Mouse (Mus musculus) kidney, embryonic 14.5 days (tissue): ENCODE measurements around the gene Olfr414. TPM values are rescaled to one million over a fixed set of nuclear protein-coding genes. Genes with fewer than 3 reads are reported as not detected.

Experiments
- ATAC-seq: fragments of 200-750 bp; cut with Nextera tagmentation; 2 replicates; pipeline ENCODE4 v1.8.0; 2017; ENCODE audit warnings: moderate number of reproducible peaks, mild to moderate bottlenecking, moderate TSS enrichment, moderate library complexity; ENCODE audit not compliant: low FRiP score, low TSS enrichment
- H3K27ac ChIP-seq: fragments of 300-500 bp; sonication (generic); 2 replicates; pipeline ENCODE4 v1.5.1; 2014; ENCODE audit warnings: low read depth, mild to moderate bottlenecking, low read length, moderate library complexity, mixed read lengths
- H3K27me3 ChIP-seq: fragments of 300-500 bp; sonication (generic); 2 replicates; pipeline ENCODE4 v1.6.1; 2014; ENCODE audit warnings: mild to moderate bottlenecking, low read length; ENCODE audit not compliant: control insufficient read depth, insufficient read depth
- H3K36me3 ChIP-seq: fragments of 300-500 bp; sonication (generic); 2 replicates; pipeline ENCODE4 v1.6.1; 2014; ENCODE audit warnings: low read length, mixed read lengths; ENCODE audit not compliant: control insufficient read depth, insufficient read depth
- H3K4me1 ChIP-seq: fragments of 300-500 bp; sonication (generic); 2 replicates; pipeline ENCODE4 v1.6.1; 2014; ENCODE audit warnings: low read length, mixed read lengths; ENCODE audit not compliant: control insufficient read depth, insufficient read depth
- H3K4me2 ChIP-seq: fragments of 300-500 bp; sonication (generic); replicated peaks from 2 replicates; pipeline ENCODE4 v1.6.1; 2014; ENCODE audit warnings: low read depth, mild to moderate bottlenecking, low read length
- H3K4me3 ChIP-seq: fragments of 300-500 bp; sonication (generic); 2 replicates; pipeline ENCODE4 v1.5.1; 2014; ENCODE audit warnings: mild to moderate bottlenecking, low read length
- H3K9ac ChIP-seq: fragments of 300-500 bp; sonication (generic); 2 replicates; pipeline ENCODE4 v1.6.1; 2014; ENCODE audit warnings: low read depth, mild to moderate bottlenecking, low read length, moderate library complexity
- H3K9me3 ChIP-seq: fragments of 300-500 bp; sonication (generic); 2 replicates; pipeline ENCODE4 v1.6.1; 2016; ENCODE audit warnings: low read length; ENCODE audit not compliant: control insufficient read depth
- WGBS: fragments of 180-500 bp; shearing (Covaris S2); extraction: QIAGEN DNeasy Blood & Tissue Kit; methylation state at CpG from one replicate; pipeline ENCODE4 v1.1.7; 2014; 5-methylcytosine and 5-hydroxymethylcytosine counted together
- polyA plus RNA-seq: library from polyadenylated mRNA; unstranded; fragments of >200 nt; fragmentation: Nextera tagmentation; extraction: Ambion mirVana; gene quantifications from 2 replicates; pipeline ENCODE4 v1.2.1, GENCODE M21; 2014

Gene Olfr414
- not detected in 2 replicates for polyA plus RNA-seq

- H3K4me2 ChIP-seq = no peak within 1 kb of the TSS
- H3K4me1 ChIP-seq = no peaks in the 10 kb centered on the region
- H3K9me3 ChIP-seq = no peaks in the 10 kb centered on the region
- H3K9ac ChIP-seq = no peak within 1 kb of the TSS
- H3K27me3 ChIP-seq = no peaks in the 10 kb centered on the region
- ATAC-seq = no peak
- no peak within 1 kb of the TSS for H3K27ac ChIP-seq
- no peak within 1 kb of the TSS for H3K4me3 ChIP-seq
- H3K36me3 ChIP-seq = no peaks in the 10 kb centered on the region
- 81% methylated on average over 1 of the region's 1 CpGs for WGBS
Measured at GRCm38 (mm10) chr1:174423764-174424163, at the start of gene Olfr414. Gene Olfr414, plus strand, starts transcription at chr1:174424064.

- Histone ChIP-seq H3K4me2 (no peak within 1 kb of the TSS), H3K9ac (no peak within 1 kb of the TSS), H3K36me3 (no peaks in the 10 kb centered on the region), H3K9me3 (no peaks in the 10 kb centered on the region), H3K27me3 (no peaks in the 10 kb centered on the region), H3K4me3 (no peak within 1 kb of the TSS), H3K4me1 (no peaks in the 10 kb centered on the region), H3K27ac (no peak within 1 kb of the TSS)
- ATAC-seq = no peak
- WGBS = 90% methylated on average over 2 of the region's 2 CpGs
Measured at GRCm38 (mm10) chr1:174390746-174391145, 33.1 kb upstream of the Olfr414 start, which contains the start of gene Olfr248. Gene Olfr248, plus strand, starts transcription at chr1:174391046.

GRCm38 (mm10) chr1:174422959-174423358 lies 905 bp upstream of the Olfr414 start:
- 87% methylated on average over 4 of the region's 4 CpGs for WGBS
- H3K9me3 ChIP-seq = no peaks in the 10 kb centered on the region

GRCm38 (mm10) chr1:174426180-174426986 lies 2.5 kb downstream of the Olfr414 start:
- Histone ChIP-seq H3K27ac (no peak overlapping the region), H3K4me1 (no peaks in the 10 kb centered on the region), H3K36me3 (no peaks in the 10 kb centered on the region), H3K27me3 (no peaks in the 10 kb centered on the region), H3K4me3 (no peak overlapping the region), H3K9me3 (no peaks in the 10 kb centered on the region), H3K4me2 (no peak overlapping the region), H3K9ac (no peak overlapping the region)
- WGBS = 56% methylated on average over 3 of the region's 3 CpGs
- ATAC-seq = no peak

More at GRCm38 (mm10) chr1:174422959-174423358, 905 bp upstream of the Olfr414 start:
- no peak overlapping the region for H3K27ac ChIP-seq
- no peak for ATAC-seq
- no peak overlapping the region for H3K4me3 ChIP-seq
- no peaks in the 10 kb centered on the region for H3K27me3 ChIP-seq
- H3K36me3 ChIP-seq = no peaks in the 10 kb centered on the region
- H3K4me2 ChIP-seq = no peak overlapping the region
- no peaks in the 10 kb centered on the region for H3K4me1 ChIP-seq
- no peak overlapping the region for H3K9ac ChIP-seq

GRCm38 (mm10) chr1:174427402-174427801 lies 3.5 kb downstream of the Olfr414 start:
- no peak overlapping the region for H3K9ac ChIP-seq
- H3K4me1 ChIP-seq = no peaks in the 10 kb centered on the region
- no peak overlapping the region for H3K27ac ChIP-seq
- no peaks in the 10 kb centered on the region for H3K27me3 ChIP-seq
- H3K36me3 ChIP-seq = no peaks in the 10 kb centered on the region
- no peak overlapping the region for H3K4me2 ChIP-seq
- 90% methylated on average over 1 of the region's 1 CpGs for WGBS
- no peak for ATAC-seq
- no peak overlapping the region for H3K4me3 ChIP-seq
- no peaks in the 10 kb centered on the region for H3K9me3 ChIP-seq

GRCm38 (mm10) chr1:174428407-174428806 lies 4.5 kb downstream of the Olfr414 start:
- Histone ChIP-seq H3K27me3 (no peaks in the 10 kb centered on the region), H3K36me3 (no peaks in the 10 kb centered on the region), H3K27ac (no peak overlapping the region), H3K9ac (no peak overlapping the region), H3K9me3 (no peaks in the 10 kb centered on the region), H3K4me1 (no peaks in the 10 kb centered on the region), H3K4me2 (no peak overlapping the region), H3K4me3 (no peak overlapping the region)
- ATAC-seq = no peak
- 90% methylated on average over 2 of the region's 2 CpGs for WGBS

- WGBS = 23% methylated on average over 1 of the region's 1 CpGs
- H3K36me3 ChIP-seq = no peaks in the 10 kb centered on the region
- H3K27me3 ChIP-seq = no peaks in the 10 kb centered on the region
- no peaks in the 10 kb centered on the region for H3K9me3 ChIP-seq
- H3K9ac ChIP-seq = no peak overlapping the region
- no peak overlapping the region for H3K27ac ChIP-seq
- H3K4me3 ChIP-seq = no peak overlapping the region
- H3K4me1 ChIP-seq = no peaks in the 10 kb centered on the region
- H3K4me2 ChIP-seq = no peak overlapping the region
- ATAC-seq = no peak
Measured at GRCm38 (mm10) chr1:174434121-174434520, 10.3 kb downstream of the Olfr414 start.

- 48% methylated on average over 1 of the region's 1 CpGs for WGBS
- Histone ChIP-seq H3K4me1 (no peaks in the 10 kb centered on the region), H3K27ac (no peak within 1 kb of the TSS), H3K4me3 (no peak within 1 kb of the TSS), H3K9me3 (no peaks in the 10 kb centered on the region), H3K9ac (no peak within 1 kb of the TSS), H3K4me2 (no peak within 1 kb of the TSS), H3K36me3 (no peaks in the 10 kb centered on the region), H3K27me3 (no peaks in the 10 kb centered on the region)
- ATAC-seq = no peak
Measured at GRCm38 (mm10) chr1:174441782-174442181, 17.9 kb downstream of the Olfr414 start, which contains the start of gene Olfr220. Gene Olfr220, plus strand, starts transcription at chr1:174442082.

GRCm38 (mm10) chr1:174455100-174455499 lies 31.2 kb downstream of the Olfr414 start:
- Histone ChIP-seq H3K4me3 (no peak overlapping the region), H3K9me3 (no peaks in the 10 kb centered on the region), H3K4me1 (no peaks in the 10 kb centered on the region), H3K9ac (no peak overlapping the region), H3K4me2 (no peak overlapping the region), H3K27ac (no peak overlapping the region), H3K36me3 (no peaks in the 10 kb centered on the region), H3K27me3 (no peaks in the 10 kb centered on the region)
- no peak for ATAC-seq
- WGBS = 84% methylated on average over 2 of the region's 2 CpGs
